Mouse (Mus musculus): ENCODE measurements around the gene Nptxr.

- TF ChIP-seq POLR2A (IDR thresholded peaks at IDR 0.05; ENCODE audit: borderline replicate concordance, extremely low read depth, insufficient read depth, insufficient read length, poor library complexity, severe bottlenecking) (no peak), CTCF (IDR thresholded peaks at IDR 0.05; ENCODE audit: borderline replicate concordance, extremely low read depth, insufficient read depth, insufficient read length) (no peak)
Observed at GRCm38 (mm10) chr15:79807050-79807449, 2.5 kb upstream of the Nptxr start.
